In genomic region chr13:54277406-54277805, GRCm38 (mm10) we compare ENCODE assay signal across 8 mouse cellular contexts.
"Had no signal": no experiment of that assay in that cellular context is flagged by ENCODE, and none has a peak within 500 bp of the region (broad histone marks: within the 10 kb centered on the region; RNA-seq: fewer than 3 reads in every experiment).

No protein-coding gene starts in this region.

- DNase-seq: kidney, adult 11 months; kidney, postnatal 10 days; kidney, postnatal 4 days; lung, adult 18-20 months; spleen, adult 18-20 months; thymus, postnatal 36 days had no signal

- ATAC-seq: hindbrain, postnatal 0 days; midbrain, embryonic 13.5 days had no signal
